Comparison of ENCODE assay signal across 28 mouse cellular contexts in genomic region chr14:78120286-78120685, GRCm38 (mm10). TPM values are rescaled to one million over a fixed set of nuclear protein-coding genes. Genes with fewer than 3 reads are reported as not detected.
A peak's percentile ranks its signal among the peaks of the same experiment; 100 is the strongest.
DNase-seq lines count a peak whose midpoint lies in the region; ATAC-seq and TF ChIP-seq lines count a peak whose summit lies in the region.
"Had no signal": no experiment of that assay in that cellular context is flagged by ENCODE, and none has a peak within 500 bp of the region (broad histone marks: within the 10 kb centered on the region; RNA-seq: fewer than 3 reads in every experiment).

No protein-coding gene starts in this region.

- DNase-seq in forebrain, embryonic 14.5 days (ENCODE audit: low spot score) = no peak
- no peak for DNase-seq in forebrain, embryonic 10.5 days (ENCODE audit: extremely low spot score, low spot score)
- DNase-seq in midbrain, embryonic 11.5 days (ENCODE audit: low spot score, missing footprints) = peak; percentile 56
- DNase-seq in midbrain, embryonic 10.5 days (ENCODE audit: low spot score) = no peak
- peak; percentile 62 for DNase-seq in brain, embryonic 14.5 days (ENCODE audit: low read depth)
- DNase-seq in spleen, postnatal 14 days (ENCODE audit: low spot score in 2 of 2) = no peak
- DNase-seq: cerebellum, adult 11 months; cerebellum, adult 2 months; cerebellum, adult 9-11 months; cerebellum, postnatal 25 days; embryo, embryonic 11 days; gastrocnemius, postnatal 10 days; heart, adult 18-20 months; heart, postnatal 14 days; heart, postnatal 4 days; kidney, adult 2 months had no signal

- no peak overlapping the region for H3K4me2 ChIP-seq in forebrain, embryonic 14.5 days (ENCODE audit: low read length)
- no peak overlapping the region for H3K4me2 ChIP-seq in midbrain, embryonic 11.5 days
- H3K4me2 ChIP-seq: embryonic facial prominence, embryonic 13.5 days; heart, embryonic 12.5 days; heart, embryonic 15.5 days; hindbrain, embryonic 12.5 days; hindbrain, embryonic 15.5 days had no signal

- H3K4me3 ChIP-seq in forebrain, embryonic 14.5 days (ENCODE audit: low read depth, low read length) = no peak overlapping the region
- H3K4me3 ChIP-seq in forebrain, embryonic 10.5 days = no peak overlapping the region
- no peak overlapping the region for H3K4me3 ChIP-seq in midbrain, embryonic 11.5 days (ENCODE audit: low read depth, low read length)
- H3K4me3 ChIP-seq in midbrain, embryonic 10.5 days = no peak overlapping the region
- H3K4me3 ChIP-seq: embryonic facial prominence, embryonic 10.5 days; embryonic facial prominence, embryonic 13.5 days; erythroblast, embryonic 14.5 days; heart, embryonic 12.5 days; heart, embryonic 15.5 days; hindbrain, embryonic 12.5 days; hindbrain, embryonic 15.5 days had no signal

- no peaks in the 10 kb centered on the region for H3K27me3 ChIP-seq in forebrain, embryonic 14.5 days (replicated peaks; ENCODE audit: control insufficient read depth, insufficient read depth, low read length)
- peaks cover 10% of the 10 kb centered on the region; the same call in 1 of the 2 replicates for H3K27me3 ChIP-seq in forebrain, embryonic 10.5 days (ENCODE audit: poor library complexity, severe bottlenecking)
- H3K27me3 ChIP-seq in midbrain, embryonic 11.5 days (ENCODE audit: control insufficient read depth, insufficient read depth, low read length) = no peaks in the 10 kb centered on the region
- H3K27me3 ChIP-seq in midbrain, embryonic 10.5 days (ENCODE audit: low read depth, poor library complexity, severe bottlenecking) = no peaks in the 10 kb centered on the region
- H3K27me3 ChIP-seq: embryonic facial prominence, embryonic 13.5 days; heart, embryonic 12.5 days; heart, embryonic 15.5 days; hindbrain, embryonic 12.5 days; hindbrain, embryonic 15.5 days had no signal

- TF ChIP-seq CTCF in brain, embryonic 14.5 days (IDR thresholded peaks at IDR 0.05; ENCODE audit: borderline replicate concordance, extremely low read depth, insufficient read depth, insufficient read length) = no peak

- H3K36me3 ChIP-seq in forebrain, embryonic 14.5 days (ENCODE audit: control insufficient read depth, insufficient read depth, low read length) = no peaks in the 10 kb centered on the region
- no peaks in the 10 kb centered on the region for H3K36me3 ChIP-seq in forebrain, embryonic 10.5 days (replicated peaks)
- no peaks in the 10 kb centered on the region for H3K36me3 ChIP-seq in midbrain, embryonic 11.5 days (ENCODE audit: control insufficient read depth, insufficient read depth, low read length)
- no peaks in the 10 kb centered on the region for H3K36me3 ChIP-seq in midbrain, embryonic 10.5 days
- H3K36me3 ChIP-seq: embryonic facial prominence, embryonic 10.5 days; embryonic facial prominence, embryonic 13.5 days; heart, embryonic 12.5 days; heart, embryonic 15.5 days; hindbrain, embryonic 12.5 days; hindbrain, embryonic 15.5 days had no signal

- peaks cover 8% of the 10 kb centered on the region for H3K4me1 ChIP-seq in forebrain, embryonic 14.5 days (ENCODE audit: control insufficient read depth, insufficient read depth, low read length)
- H3K4me1 ChIP-seq in forebrain, embryonic 10.5 days = peaks cover 36% of the 10 kb centered on the region
- no peaks in the 10 kb centered on the region for H3K4me1 ChIP-seq in midbrain, embryonic 11.5 days (ENCODE audit: control insufficient read depth, insufficient read depth, low read length)
- H3K4me1 ChIP-seq in midbrain, embryonic 10.5 days = peaks cover 13% of the 10 kb centered on the region; the same call in 1 of the 2 replicates
- H3K4me1 ChIP-seq: embryonic facial prominence, embryonic 13.5 days; hindbrain, embryonic 12.5 days had no signal

- ATAC-seq in forebrain, embryonic 14.5 days = 0 out of 2 replicates have a peak, but pooled peaks have one; percentile 12
- ATAC-seq in midbrain, embryonic 11.5 days (ENCODE audit: low FRiP score) = no peak
- ATAC-seq: activated CD4-positive, CD25-positive, alpha-beta regulatory T cell, adult 4 months; CD4-positive, CD25-positive, alpha-beta regulatory T cell, adult 4 months; intestine, postnatal 0 days had no signal

- WGBS in forebrain, embryonic 14.5 days = 10% methylated on average over 3 of the region's 3 CpGs
- 40% methylated on average over 3 of the region's 3 CpGs for WGBS in forebrain, embryonic 10.5 days
- WGBS in midbrain, embryonic 11.5 days = 56% methylated on average over 3 of the region's 3 CpGs
- 60% methylated on average over 3 of the region's 3 CpGs for WGBS in midbrain, embryonic 10.5 days

- no peak overlapping the region for H3K9ac ChIP-seq in forebrain, embryonic 14.5 days (ENCODE audit: low read length)
- no peak overlapping the region for H3K9ac ChIP-seq in midbrain, embryonic 11.5 days (ENCODE audit: low read length)
- H3K9ac ChIP-seq: embryonic facial prominence, embryonic 13.5 days; heart, embryonic 12.5 days; heart, embryonic 15.5 days; hindbrain, embryonic 12.5 days; hindbrain, embryonic 15.5 days had no signal

- no peaks in the 10 kb centered on the region for H3K9me3 ChIP-seq in forebrain, embryonic 14.5 days (replicated peaks; ENCODE audit: control insufficient read depth, low read length)
- peaks cover 3% of the 10 kb centered on the region; the same call in 1 of the 2 replicates for H3K9me3 ChIP-seq in forebrain, embryonic 10.5 days
- no peaks in the 10 kb centered on the region for H3K9me3 ChIP-seq in midbrain, embryonic 11.5 days (ENCODE audit: control insufficient read depth, low read length)
- H3K9me3 ChIP-seq in midbrain, embryonic 10.5 days (replicated peaks) = no peaks in the 10 kb centered on the region
- H3K9me3 ChIP-seq: embryonic facial prominence, embryonic 10.5 days; embryonic facial prominence, embryonic 13.5 days; heart, embryonic 12.5 days; heart, embryonic 15.5 days; hindbrain, embryonic 12.5 days; hindbrain, embryonic 15.5 days had no signal

- TF ChIP-seq POLR2A in brain, embryonic 14.5 days (IDR thresholded peaks at IDR 0.05; ENCODE audit: borderline replicate concordance, extremely low read depth, insufficient read depth, insufficient read length, poor library complexity, severe bottlenecking) = no peak

- no peak overlapping the region for H3K27ac ChIP-seq in forebrain, embryonic 14.5 days (ENCODE audit: low read depth, low read length)
- H3K27ac ChIP-seq in forebrain, embryonic 10.5 days = no peak overlapping the region
- H3K27ac ChIP-seq in midbrain, embryonic 11.5 days (ENCODE audit: low read depth, low read length) = no peak overlapping the region
- H3K27ac ChIP-seq in midbrain, embryonic 10.5 days (replicated peaks) = no peak overlapping the region
- H3K27ac ChIP-seq: embryonic facial prominence, embryonic 10.5 days; embryonic facial prominence, embryonic 13.5 days; heart, embryonic 15.5 days; hindbrain, embryonic 12.5 days; hindbrain, embryonic 15.5 days had no signal

RNA-seq across cellular contexts. Expression of gene Fam216b, which starts 31.5 kb away (rescaled TPM):
- polyA plus RNA-seq in forebrain, embryonic 14.5 days (2014; fragmentation: Nextera tagmentation; extraction: Ambion mirVana) = 0.44 and 0.49 TPM in 2 replicates
- not detected in 2 replicates for polyA plus RNA-seq in forebrain, embryonic 10.5 days (2016; fragmentation: Nextera tagmentation; extraction: Ambion mirVana)
- polyA plus RNA-seq in midbrain, embryonic 11.5 days (2014; fragmentation: Nextera tagmentation; extraction: Ambion mirVana) = not detected in 2 replicates
- not detected in 2 replicates for polyA plus RNA-seq in midbrain, embryonic 10.5 days (2016; fragmentation: Nextera tagmentation; extraction: Ambion mirVana)
- polyA plus RNA-seq in brain, embryonic 14.5 days (2012; rRNA removed) = 0.37 and 0.38 TPM in 2 replicates
- polyA plus RNA-seq: activated CD4-positive, CD25-positive, alpha-beta regulatory T cell, adult 4 months; C2C12; CD4-positive, CD25-positive, alpha-beta regulatory T cell, adult 4 months; embryonic facial prominence, embryonic 10.5 days; embryonic facial prominence, embryonic 13.5 days; erythroblast, embryonic 14.5 days; heart, embryonic 12.5 days; hindbrain, embryonic 12.5 days; intestine, embryonic 14.5 days; kidney, adult 2 months had no signal

Comparison
In these comparisons a context has a peak if more than half of its experiments do, and no peak if none do; other contexts are left out.
1. DNase-seq: peak in midbrain, embryonic 11.5 days (single experiment) and brain, embryonic 14.5 days (single experiment); none in forebrain, embryonic 14.5 days (single experiment), forebrain, embryonic 10.5 days (single experiment), midbrain, embryonic 10.5 days (single experiment) and spleen, postnatal 14 days (0 of 2).